Mouse (Mus musculus): ENCODE measurements around the gene Adipoq. TPM values are rescaled to one million over a fixed set of nuclear protein-coding genes. Genes with fewer than 3 reads are reported as not detected.

Gene Adipoq
- polyA plus RNA-seq, 1 experiment, result 68.9 TPM

- TF ChIP-seq CTCF (conservative IDR thresholded peaks at IDR 0.05; ENCODE audit: insufficient read depth, insufficient read length, low read depth, low read length), result no peak
- no peak for TF ChIP-seq POLR2A (IDR thresholded peaks at IDR 0.05; ENCODE audit: low read depth, low read length)
- peaks cover 22% of the 10 kb centered on the region for H3K4me1 ChIP-seq (ENCODE audit: control insufficient read depth, insufficient read depth, low read length)
- no peaks in the 10 kb centered on the region for H3K36me3 ChIP-seq (ENCODE audit: control insufficient read depth, insufficient read depth, low read length)
- peak overlapping the region; percentile 74; the same call in 1 of the 2 replicates for H3K27ac ChIP-seq (ENCODE audit: insufficient read depth, low read depth, low read length)
- H3K4me3 ChIP-seq (ENCODE audit: insufficient read depth, low read depth, low read length), result no peak overlapping the region
- H3K27me3 ChIP-seq (replicated peaks; ENCODE audit: control insufficient read depth, insufficient read depth, low read length), result no peaks in the 10 kb centered on the region
- peak; percentile 70 for DNase-seq
Observed at GRCm38 (mm10) chr16:23196296-23196695, 50.0 kb downstream of the Adipoq start.

- H3K4me1 ChIP-seq (ENCODE audit: control insufficient read depth, insufficient read depth, low read length), result peaks cover 19% of the 10 kb centered on the region
- H3K27ac ChIP-seq (ENCODE audit: insufficient read depth, low read depth, low read length), result 0 out of 2 replicates have a peak overlapping the region, but pooled peaks have one; percentile 16
- no peak overlapping the region for H3K4me3 ChIP-seq (ENCODE audit: insufficient read depth, low read depth, low read length)
- 80% methylated on average over 6 of the region's 6 CpGs for WGBS
- TF ChIP-seq POLR2A (IDR thresholded peaks at IDR 0.05; ENCODE audit: low read depth, low read length) (no peak), CTCF (conservative IDR thresholded peaks at IDR 0.05; ENCODE audit: insufficient read depth, insufficient read length, low read depth, low read length) (no peak)
- H3K36me3 ChIP-seq (ENCODE audit: control insufficient read depth, insufficient read depth, low read length), result no peaks in the 10 kb centered on the region
- no peaks in the 10 kb centered on the region for H3K27me3 ChIP-seq (replicated peaks; ENCODE audit: control insufficient read depth, insufficient read depth, low read length)
- no peak for DNase-seq
Observed at GRCm38 (mm10) chr16:23196791-23197190, 50.5 kb downstream of the Adipoq start.

GRCm38 (mm10) chr16:23201498-23201897 is 55.2 kb downstream of the Adipoq start:
- no peak overlapping the region for H3K27ac ChIP-seq (ENCODE audit: insufficient read depth, low read depth, low read length)
- DNase-seq, result no peak
- no peaks in the 10 kb centered on the region for H3K27me3 ChIP-seq (replicated peaks; ENCODE audit: control insufficient read depth, insufficient read depth, low read length)
- TF ChIP-seq CTCF (conservative IDR thresholded peaks at IDR 0.05; ENCODE audit: insufficient read depth, insufficient read length, low read depth, low read length), result no peak
- TF ChIP-seq POLR2A (IDR thresholded peaks at IDR 0.05; ENCODE audit: low read depth, low read length), result no peak
- H3K4me1 ChIP-seq (ENCODE audit: control insufficient read depth, insufficient read depth, low read length), result peaks cover 8% of the 10 kb centered on the region
- H3K36me3 ChIP-seq (ENCODE audit: control insufficient read depth, insufficient read depth, low read length), result no peaks in the 10 kb centered on the region
- H3K4me3 ChIP-seq (ENCODE audit: insufficient read depth, low read depth, low read length), result no peak overlapping the region

Other genes with a start within 250 kb of the Adipoq start
- gene Fetub, start 228.2 kb upstream of the Adipoq start, polyA plus RNA-seq (2012; rRNA removed), result 1.1 and 1.6 TPM in 2 replicates
- 0.06 and 0.33 TPM in 2 replicates for gene Hrg, start 195.5 kb upstream of the Adipoq start, polyA plus RNA-seq (2012; rRNA removed)
- gene Kng2, start 117.1 kb upstream of the Adipoq start, polyA plus RNA-seq (2012; rRNA removed), result 173 and 180 TPM in 2 replicates
- 0.41 and 0.43 TPM in 2 replicates for gene Kng1, start 88.7 kb upstream of the Adipoq start, polyA plus RNA-seq (2012; rRNA removed)
- gene Eif4a2, start 39.1 kb upstream of the Adipoq start, polyA plus RNA-seq (2012; rRNA removed), result 111 and 143 TPM in 2 replicates
- 0.38 and 0.48 TPM in 2 replicates for gene Rfc4, start 18.8 kb upstream of the Adipoq start, polyA plus RNA-seq (2012; rRNA removed)
- gene St6gal1, start 78.2 kb downstream of the Adipoq start, polyA plus RNA-seq (2012; rRNA removed), result 9.1 and 10.1 TPM in 2 replicates

All from kidney, adult 2 months (tissue).